Mouse (Mus musculus) inflammation-experienced regulatory T-cells (primary cell): ENCODE results near the gene Lnx1. TPM values are rescaled to one million over a fixed set of nuclear protein-coding genes. Genes with fewer than 3 reads are reported as not detected.

ENCODE experiments used
- polyA plus RNA-seq, 2 experiments: library from polyadenylated mRNA; unstranded; fragments of 100-300 nt; shearing (Covaris generic); gene quantifications; one replicate each; pipeline ENCODE4 v1.2.1; 2017

The Lnx1 gene
- polyA plus RNA-seq = 1 to 10 TPM in 1 of 2 experiments, under 1 TPM in 1; 0.59 to 1.1 TPM

GRCm38 (mm10) chr5:74702766-74703165, at the start of gene Lnx1:
TSS of gene Lnx1 (minus strand) at chr5:74702912.

Other genes with a start within 250 kb of the Lnx1 start
- 10 to 100 TPM; 20.4 to 25.1 TPM for gene Scfd2, start 171.2 kb downstream of the Lnx1 start, polyA plus RNA-seq
- 100 to 1,000 TPM; 132 to 156 TPM for gene Fip1l1, start 167.5 kb downstream of the Lnx1 start, polyA plus RNA-seq